Mouse (Mus musculus): ENCODE measurements around the gene Evc2. TPM values are rescaled to one million over a fixed set of nuclear protein-coding genes. Genes with fewer than 3 reads are reported as not detected.

Gene Evc2
- 3.3 TPM for polyA plus RNA-seq (2015; fragmentation: Illumina TruSeq; extraction: RNeasy Lipid Tissue Mini Kit (QIAGEN cat#74804); ENCODE audit: insufficient read depth, low replicate concordance)

DNA sequence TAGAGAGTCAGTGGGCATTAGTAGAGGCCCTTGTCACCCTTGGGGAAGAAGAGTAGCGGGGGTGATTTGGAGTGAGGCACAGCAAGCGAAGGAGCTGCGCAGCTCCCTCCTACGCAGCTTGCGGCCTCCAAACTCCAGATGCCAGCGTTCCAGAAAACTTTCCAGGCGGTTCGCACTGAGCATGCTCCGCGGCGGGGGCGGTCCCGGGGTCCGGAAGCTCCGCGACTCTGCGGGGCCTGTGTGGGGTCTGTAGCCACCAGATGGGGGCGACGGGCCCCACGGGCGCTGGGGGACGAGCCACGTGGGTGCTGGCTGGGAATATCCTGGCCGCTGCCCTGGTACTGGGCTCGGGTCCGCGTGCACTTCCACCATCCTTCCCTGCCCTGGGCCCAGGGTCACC is at the start of gene Evc2:
Evc2 (plus strand) TSS at position 212 of the 400 bp plus-strand sequence.

DNA sequence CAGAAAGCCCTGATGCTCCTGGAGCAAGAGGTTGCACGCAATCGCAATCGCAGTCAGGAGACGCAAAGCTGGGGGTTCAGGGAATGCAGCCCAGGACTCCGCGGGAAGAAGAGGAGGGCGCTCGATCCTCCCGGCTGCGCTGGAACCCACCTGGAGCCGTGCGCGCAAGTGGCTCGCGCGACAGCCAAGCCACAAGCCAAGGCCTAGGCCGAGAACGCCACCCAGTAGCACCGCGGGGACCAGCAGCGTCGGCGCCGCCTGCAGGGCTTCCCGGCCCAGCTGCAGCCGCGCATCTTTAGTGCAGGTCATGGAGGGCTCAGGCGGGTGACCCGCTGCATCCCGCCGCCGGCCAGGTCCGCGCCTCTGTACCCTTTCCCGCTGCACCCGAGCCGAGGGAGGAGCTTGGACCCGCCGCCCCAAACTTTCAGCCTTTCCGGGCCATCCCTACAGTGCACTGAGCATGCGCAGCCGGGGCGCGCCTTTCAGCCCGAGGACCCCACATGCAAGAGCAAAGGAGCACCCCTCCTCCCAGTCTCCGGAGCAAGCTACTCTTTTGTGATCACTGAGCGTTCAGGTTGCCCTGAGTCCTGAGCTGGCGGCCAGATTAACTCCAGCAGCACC is 1.7 kb upstream of the Evc2 start, which contains the start of gene Evc:
Evc (minus strand) TSS at position 410 of the 621 bp plus-strand sequence.

Other genes starting within 250 kb of the Evc2 start
- 1.9 TPM for gene Crmp1, start 96.6 kb upstream of the Evc2 start, polyA plus RNA-seq (2015; fragmentation: Illumina TruSeq; extraction: RNeasy Lipid Tissue Mini Kit (QIAGEN cat#74804); ENCODE audit: insufficient read depth, low replicate concordance)
- 3.7 TPM for gene Evc, start 1.6 kb upstream of the Evc2 start, polyA plus RNA-seq (2015; fragmentation: Illumina TruSeq; extraction: RNeasy Lipid Tissue Mini Kit (QIAGEN cat#74804); ENCODE audit: insufficient read depth, low replicate concordance)

All from spleen, adult 10 weeks (tissue).